Mouse (Mus musculus) heart, postnatal 0 days (tissue): Measurements from ENCODE around the gene Gipc3.

Experiments
- CTCF ChIP-seq: IDR thresholded peaks from 2 replicates; pipeline ENCODE4 v1.5.1; 2016; ENCODE audit warnings: antibody characterized with exemption, control low read depth, low read depth
- EP300 ChIP-seq: IDR thresholded peaks from 2 replicates; pipeline ENCODE4 v1.6.1; 2016; ENCODE audit warnings: antibody characterized with exemption, low read depth

GRCm38 (mm10) chr10:81306173-81306668 is 36.8 kb downstream of the Gipc3 start:
- TF ChIP-seq CTCF (no peak), EP300 (no peak)
